Mouse (Mus musculus): ENCODE results near the gene Taf9.

GRCm38 (mm10) chr13:100684355-100684754 lies 33.0 kb downstream of the Taf9 start:
- TF ChIP-seq GATA1 (IDR thresholded peaks at IDR 0.05; ENCODE audit: borderline replicate concordance, low read length), result no peak
- no peak for TF ChIP-seq FLI1 (IDR thresholded peaks at IDR 0.05; ENCODE audit: low read length)
